Mouse (Mus musculus) hematopoietic stem cell, adult 5-6 weeks (primary cell): ENCODE data around the gene Fam50b. TPM values are rescaled to one million over a fixed set of nuclear protein-coding genes. Genes with fewer than 3 reads are reported as not detected.
A peak's percentile ranks its signal among the peaks of the same experiment; 100 is the strongest.

Experiments
- ATAC-seq, 2 experiments: fragments of 125-278 bp in 1 of 2; replicated peaks in 1 of 2; 2 replicates each; pipeline ENCODE4 v1.8.0; 2016 to 2017; ENCODE audit warnings: inconsistent platforms in 2 of 2, mild to moderate bottlenecking in 2 of 2, moderate number of reproducible peaks in 2 of 2, low read depth in 1 of 2, moderate TSS enrichment in 1 of 2; ENCODE audit not compliant: low FRiP score in 2 of 2, poor library complexity in 2 of 2, severe bottlenecking in 2 of 2, insufficient read depth in 1 of 2, low TSS enrichment in 1 of 2
- total RNA-seq: library from RNA; stranded (forward); fragments of 172-1452, 232-1000 nt; gene quantifications from 2 replicates; pipeline ENCODE4 v1.2.3, GENCODE M21; 2017

The Fam50b gene
- total RNA-seq, 1 experiment from 2014 or later: not detected

DNA sequence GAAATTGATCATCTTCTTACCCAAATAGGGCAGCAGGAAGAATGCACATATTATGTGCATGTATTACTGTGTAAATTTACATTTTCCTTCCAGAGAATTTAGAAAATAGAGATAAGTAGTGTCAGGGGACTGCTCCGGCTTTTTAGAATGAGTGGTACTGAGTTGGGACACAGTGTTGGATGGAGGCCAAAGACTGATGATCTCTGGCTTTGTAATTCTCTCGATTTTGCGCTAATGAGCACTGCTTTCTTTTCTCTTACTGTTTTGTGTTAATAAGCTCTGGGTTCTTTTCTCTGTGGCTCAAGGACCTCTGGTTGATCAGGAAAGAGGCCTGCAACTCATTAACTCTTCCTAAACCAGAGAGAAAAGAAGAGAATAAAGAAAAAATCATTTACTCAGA lies 42.1 kb downstream of the Fam50b start:
- ATAC-seq: no peak

DNA sequence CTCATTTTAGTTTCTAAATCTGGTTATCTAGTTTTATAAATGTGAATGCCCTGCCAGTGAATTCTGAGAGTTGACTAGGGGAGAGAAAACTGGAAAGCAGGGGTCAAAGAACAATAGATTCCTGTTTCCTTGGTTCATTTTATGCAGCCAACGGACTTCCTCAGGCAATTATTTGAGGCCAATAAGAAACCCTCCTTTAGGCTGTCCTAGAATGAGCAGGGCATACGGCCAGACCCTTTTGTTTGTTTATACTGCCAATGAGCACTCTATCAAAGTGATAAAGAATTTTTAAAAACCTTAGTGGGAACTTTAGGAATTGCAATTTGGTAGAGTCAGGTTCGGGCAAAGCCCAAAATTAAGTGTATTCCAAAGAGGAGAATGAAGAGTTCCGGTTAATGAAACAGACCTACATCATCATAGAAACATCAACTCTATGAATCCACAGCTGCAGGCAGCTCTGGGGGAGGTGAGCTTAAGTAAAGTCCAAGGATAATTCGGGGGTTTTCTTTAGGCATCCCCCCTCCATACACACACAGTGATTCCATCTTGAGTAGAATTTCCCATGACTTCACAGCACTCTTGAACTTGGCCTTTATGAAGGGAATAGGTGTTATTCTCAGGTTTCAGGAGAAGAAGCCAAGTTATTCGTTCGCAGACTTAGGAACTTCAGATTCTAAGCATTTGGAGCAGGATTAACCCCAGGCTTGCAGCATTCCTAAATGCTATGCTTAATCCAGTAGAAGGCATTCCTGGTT lies 46.4 kb downstream of the Fam50b start:
- no peak for ATAC-seq

GRCm38 (mm10) chr13:34781611-34782009 lies 47.0 kb downstream of the Fam50b start:
- no peak for ATAC-seq

- ATAC-seq: no peak
These were observed 50.2 kb downstream of the Fam50b start for GRCm38 (mm10) chr13:34784818-34785217.

GRCm38 (mm10) chr13:34786634-34787033 lies 52.0 kb downstream of the Fam50b start:
- ATAC-seq: no peak

DNA sequence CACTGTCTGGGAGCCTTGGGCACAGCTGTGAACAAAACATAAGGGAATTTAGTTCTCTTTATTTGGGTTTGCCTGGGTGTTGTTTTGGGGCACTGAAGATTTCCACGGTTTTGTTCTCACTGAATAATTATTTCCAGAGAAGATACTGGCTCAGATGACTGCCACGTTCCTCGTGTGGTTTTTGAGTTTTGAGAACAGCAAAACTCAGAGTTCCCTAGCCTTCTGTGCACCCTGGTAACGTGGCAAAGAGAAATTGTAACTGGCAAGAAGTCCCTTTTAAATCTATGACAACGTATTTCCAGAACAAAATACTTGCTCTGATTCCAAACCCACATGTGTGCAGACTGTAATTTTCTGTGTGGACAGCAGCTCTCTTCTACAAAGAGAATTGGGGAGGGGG lies 52.9 kb downstream of the Fam50b start:
- no peak for ATAC-seq

- ATAC-seq: no peak
These were observed 54.6 kb downstream of the Fam50b start for GRCm38 (mm10) chr13:34789176-34789818.

DNA sequence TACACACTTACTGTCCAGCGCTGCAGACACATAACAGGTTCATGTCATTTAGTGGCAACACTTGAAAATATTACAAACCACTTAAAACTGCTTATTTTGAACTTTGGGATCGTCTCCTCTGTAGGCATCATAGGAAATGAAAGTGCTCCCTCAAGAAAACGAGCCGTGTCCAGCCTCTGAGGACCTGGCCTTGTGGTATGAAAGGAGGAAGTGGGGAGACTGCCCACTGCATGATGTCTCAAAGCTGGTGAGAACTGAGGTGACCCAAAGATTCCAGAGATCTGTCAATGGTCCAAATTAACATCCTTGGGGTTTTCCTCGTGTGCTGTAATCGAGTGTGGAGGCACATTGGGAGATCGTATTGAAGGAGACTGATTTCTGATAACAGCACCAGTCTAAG lies 58.4 kb downstream of the Fam50b start:
- no peak for ATAC-seq

DNA sequence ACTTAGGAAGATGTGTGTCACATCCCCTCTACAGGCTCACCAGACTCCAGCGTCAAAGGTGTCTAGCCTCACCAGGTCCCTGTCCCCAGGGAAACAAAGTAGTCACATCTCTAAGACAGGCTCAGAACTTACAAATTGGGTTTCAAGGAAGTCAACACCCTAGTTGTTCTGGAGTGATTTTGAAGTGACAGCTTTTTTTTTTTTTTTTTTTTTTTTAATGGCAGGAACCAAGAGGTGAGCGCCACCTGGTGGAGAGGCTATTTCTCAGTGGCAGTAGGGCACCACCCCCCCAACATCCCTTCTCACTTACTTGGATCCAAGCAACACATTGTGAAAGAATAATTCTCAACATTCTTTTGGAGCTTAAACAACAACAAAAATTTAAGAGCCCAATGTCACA lies 59.2 kb downstream of the Fam50b start:
- peak in 1 of 2 experiments; percentile 17; a peak in 1 of 4 replicates for ATAC-seq

DNA sequence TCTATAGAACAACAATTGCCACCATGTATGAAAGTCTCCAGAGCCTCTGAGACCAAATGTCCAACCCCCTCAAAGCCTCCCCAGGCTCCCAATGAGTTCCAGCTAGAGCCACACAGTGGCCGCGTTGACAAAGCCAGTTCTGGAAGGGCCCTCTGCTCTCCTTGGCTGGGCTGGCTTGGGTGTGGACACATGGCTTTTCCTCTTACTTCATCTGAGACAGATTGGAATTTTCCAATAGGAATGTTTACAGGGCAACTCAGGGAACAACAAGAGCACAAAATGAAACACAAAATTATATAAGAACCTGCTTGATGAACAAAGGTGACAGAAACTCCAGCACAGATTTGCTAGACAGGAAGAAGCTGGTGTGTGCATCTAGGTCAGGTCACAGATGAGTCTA lies 59.8 kb downstream of the Fam50b start:
- ATAC-seq: no peak

Other genes starting within 250 kb of the Fam50b start
- not detected in 2 replicates for gene Pxdc1, start 81.4 kb upstream of the Fam50b start, total RNA-seq
- 184 and 215 TPM in 2 replicates for gene Prpf4b, start 140.5 kb downstream of the Fam50b start, total RNA-seq
- gene Fam217a, start 189.5 kb downstream of the Fam50b start, total RNA-seq: not detected in 2 replicates
- gene 4933417A18Rik, start 189.6 kb downstream of the Fam50b start, total RNA-seq: not detected in 2 replicates
- gene Eci3, start 229.0 kb downstream of the Fam50b start, total RNA-seq: not detected in 2 replicates